Mouse (Mus musculus): ENCODE measurements at regions not wholly inside any gene's neighbourhood (a gene's known extent, or its start where the extent isn't known, plus 50 kb on each side); places are given as distances from the start of the nearest gene placed in this dataset.

- no peak for DNase-seq
- intact Hi-C loops (cut with DNase I), result no loop called here
- Histone ChIP-seq H3K27ac (no peak overlapping the region), H3K4me3 (no peak overlapping the region)
- no peak for TF ChIP-seq CTCF (IDR thresholded peaks at IDR 0.05)
Measured at GRCm38 (mm10) chr12:30647511-30647910, 63.3 kb downstream of the Tmem18 start.

- intact Hi-C loops (cut with DNase I), result no loop called here
- no peak overlapping the region for H3K27ac ChIP-seq
- DNase-seq, result no peak
- no peak for TF ChIP-seq CTCF (IDR thresholded peaks at IDR 0.05)
- H3K4me3 ChIP-seq, result no peak overlapping the region
Measured at GRCm38 (mm10) chr12:30651506-30651905, 67.3 kb downstream of the Tmem18 start.

- intact Hi-C loops (cut with DNase I), result no loop called here
- no peak for TF ChIP-seq CTCF (IDR thresholded peaks at IDR 0.05)
- no peak for DNase-seq
Measured at GRCm38 (mm10) chr12:30654347-30655075, 70.3 kb downstream of the Tmem18 start.

GRCm38 (mm10) chr12:30655076-30655421, 70.8 kb downstream of the Tmem18 start:
- no peak for DNase-seq
- no peak overlapping the region for H3K27ac ChIP-seq
- intact Hi-C loops (cut with DNase I), result no loop called here
- no peak overlapping the region for H3K4me3 ChIP-seq
- no peak for TF ChIP-seq CTCF (IDR thresholded peaks at IDR 0.05)

More at GRCm38 (mm10) chr12:30654347-30655075, 70.3 kb downstream of the Tmem18 start:
- H3K27ac ChIP-seq, result no peak overlapping the region
- H3K4me3 ChIP-seq, result no peak overlapping the region

- no peak overlapping the region for H3K4me3 ChIP-seq
- intact Hi-C loops (cut with DNase I), result no loop called here
- no peak overlapping the region for H3K27ac ChIP-seq
- DNase-seq, result peak; percentile 27
- TF ChIP-seq CTCF (IDR thresholded peaks at IDR 0.05), result no peak
Measured at GRCm38 (mm10) chr12:30678826-30679225, 94.6 kb downstream of the Tmem18 start.

GRCm38 (mm10) chr12:30690038-30690437, 105.8 kb downstream of the Tmem18 start:
- peak; percentile 37 for TF ChIP-seq CTCF (IDR thresholded peaks at IDR 0.05)
- no peak overlapping the region for H3K4me3 ChIP-seq
- intact Hi-C loops (cut with DNase I), result no loop called here
- no peak for DNase-seq
- H3K27ac ChIP-seq, result no peak overlapping the region

DNA sequence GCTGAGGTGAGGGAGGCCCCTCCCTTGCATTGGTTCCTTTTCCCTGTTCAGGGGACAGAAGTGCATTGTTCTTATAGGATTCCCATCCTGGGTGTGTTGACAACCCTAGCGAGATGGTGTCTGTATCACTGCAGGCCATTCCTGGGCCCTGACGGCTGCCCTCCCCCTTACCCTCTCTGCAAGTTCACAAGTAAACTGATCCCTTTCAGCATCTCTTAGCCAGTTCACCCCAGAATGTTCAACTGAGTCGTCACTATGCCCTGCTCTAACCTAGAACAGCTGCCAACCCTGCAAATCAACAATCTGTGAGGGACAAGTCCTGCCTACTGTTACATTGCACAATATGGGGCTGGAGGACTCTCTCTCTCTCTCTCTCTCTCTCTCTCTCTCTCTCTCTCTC, 109.3 kb downstream of the Tmem18 start:
- H3K4me3 ChIP-seq, result no peak overlapping the region
- no peak for DNase-seq
- H3K27ac ChIP-seq, result no peak overlapping the region
- TF ChIP-seq CTCF (IDR thresholded peaks at IDR 0.05), result no peak
- intact Hi-C loops (cut with DNase I), result no loop called here

DNA sequence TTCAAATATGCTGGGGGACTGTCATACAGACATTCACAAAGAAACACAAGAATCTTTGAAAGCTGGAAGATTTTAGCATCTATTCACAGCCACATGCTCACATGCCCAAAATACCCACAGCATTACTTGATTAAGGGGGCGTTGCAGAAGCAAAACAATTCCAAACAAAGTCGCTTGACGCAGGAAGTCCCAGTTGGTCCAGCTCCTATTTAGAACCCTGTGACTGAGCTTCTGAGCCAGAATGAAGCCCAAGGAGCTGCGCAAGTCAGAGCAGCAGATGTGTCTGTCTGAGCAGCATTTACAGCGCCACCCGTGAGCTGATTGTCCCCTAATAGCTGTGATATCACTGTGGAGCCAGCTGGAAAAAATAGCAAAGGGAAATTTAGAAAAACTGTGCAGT, 114.0 kb downstream of the Tmem18 start:
- no peak for DNase-seq
- no peak for TF ChIP-seq CTCF (IDR thresholded peaks at IDR 0.05)
- H3K27ac ChIP-seq, result no peak overlapping the region
- intact Hi-C loops (cut with DNase I), result no loop called here
- no peak overlapping the region for H3K4me3 ChIP-seq

- intact Hi-C loops (cut with DNase I), result no loop called here
- Histone ChIP-seq H3K4me3 (no peak overlapping the region), H3K27ac (no peak overlapping the region)
- TF ChIP-seq CTCF (IDR thresholded peaks at IDR 0.05), result no peak
- no peak for DNase-seq
Measured at GRCm38 (mm10) chr12:30703691-30704090, 119.5 kb downstream of the Tmem18 start.

GRCm38 (mm10) chr12:30707271-30707670, 123.0 kb downstream of the Tmem18 start:
- Histone ChIP-seq H3K4me3 (no peak overlapping the region), H3K27ac (no peak overlapping the region)
- TF ChIP-seq CTCF (IDR thresholded peaks at IDR 0.05), result no peak
- intact Hi-C loops (cut with DNase I), result no loop called here
- DNase-seq, result no peak

GRCm38 (mm10) chr12:30708635-30709181, 124.5 kb downstream of the Tmem18 start:
- TF ChIP-seq CTCF (IDR thresholded peaks at IDR 0.05), result 0 out of 2 replicates have a peak, but pooled peaks have one; percentile 1
- no peak for DNase-seq
- no peak overlapping the region for H3K27ac ChIP-seq
- intact Hi-C loops (cut with DNase I), result no loop called here
- H3K4me3 ChIP-seq, result no peak overlapping the region

DNA sequence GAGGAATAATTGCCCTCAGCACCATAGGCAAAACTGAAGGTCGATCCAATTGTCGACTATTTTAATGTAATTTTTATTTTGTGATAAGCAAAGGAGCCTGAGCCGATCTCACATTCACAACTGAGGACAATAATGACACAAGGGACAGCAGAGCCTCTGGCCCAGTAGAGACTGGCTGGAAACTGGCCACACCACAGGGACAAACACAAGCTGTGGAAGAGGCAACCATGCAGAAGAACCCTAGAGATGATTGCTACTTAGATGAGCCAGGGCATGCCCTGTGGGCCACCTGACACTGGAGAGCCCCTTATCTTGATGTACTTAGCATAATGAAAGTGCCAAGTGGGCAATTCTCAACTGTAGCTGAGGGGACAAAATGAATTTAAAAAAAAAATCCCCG, 126.3 kb downstream of the Tmem18 start:
- TF ChIP-seq CTCF (IDR thresholded peaks at IDR 0.05), result no peak
- Histone ChIP-seq H3K27ac (no peak overlapping the region), H3K4me3 (no peak overlapping the region)
- intact Hi-C loops (cut with DNase I), result no loop called here
- no peak for DNase-seq

DNA sequence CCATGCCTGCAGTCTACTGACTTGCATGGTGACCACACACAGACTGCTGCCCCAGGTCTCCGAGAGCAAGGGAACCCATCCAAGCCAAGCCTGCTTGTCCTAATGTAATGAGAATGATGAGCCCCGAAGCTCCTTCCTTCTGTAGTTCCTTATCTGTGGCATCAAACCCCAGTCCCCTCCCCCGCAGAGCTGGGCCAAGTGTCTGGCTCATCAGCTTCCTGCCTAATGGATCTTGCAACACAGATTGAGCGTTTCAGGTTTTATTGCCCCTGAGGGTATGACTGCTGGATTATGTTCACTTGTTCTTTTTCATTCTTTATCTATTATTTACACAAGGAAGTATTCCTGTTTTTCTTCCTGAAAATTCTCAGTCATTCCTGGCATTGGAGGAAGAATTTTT, 142.5 kb downstream of the Tmem18 start:
- H3K27ac ChIP-seq, result no peak overlapping the region
- TF ChIP-seq CTCF (IDR thresholded peaks at IDR 0.05), result no peak
- peak; percentile 19 for DNase-seq
- intact Hi-C loops (cut with DNase I), result no loop called here
- no peak overlapping the region for H3K4me3 ChIP-seq

GRCm38 (mm10) chr12:30729437-30729836, 145.2 kb downstream of the Tmem18 start:
- intact Hi-C loops (cut with DNase I), result no loop called here
- no peak overlapping the region for H3K4me3 ChIP-seq
- TF ChIP-seq CTCF (IDR thresholded peaks at IDR 0.05), result no peak
- H3K27ac ChIP-seq, result no peak overlapping the region
- DNase-seq, result no peak
